Mouse (Mus musculus): ENCODE data around the gene Adprm. TPM values are rescaled to one million over a fixed set of nuclear protein-coding genes. Genes with fewer than 3 reads are reported as not detected.
A peak's percentile ranks its signal among the peaks of the same experiment; 100 is the strongest.
"Not testable (repeated sequence)": the region's sequence is repeated elsewhere in the genome, so short reads cannot be mapped to it uniquely, and the experiment has no call there.

Gene Adprm
- 10 to 100 TPM; 14.9 to 15.8 TPM for total RNA-seq (2021)
- long read RNA-seq, experiment 1, partial matches to known transcripts: 1 of 18 reads
- long read RNA-seq, experiment 1, other reads (novel, unspliced or antisense): 15 of 18 reads
- long read RNA-seq, experiment 2, partial matches to known transcripts: 0 of 15 reads
- long read RNA-seq, experiment 2, other reads (novel, unspliced or antisense): 10 of 15 reads

DNA sequence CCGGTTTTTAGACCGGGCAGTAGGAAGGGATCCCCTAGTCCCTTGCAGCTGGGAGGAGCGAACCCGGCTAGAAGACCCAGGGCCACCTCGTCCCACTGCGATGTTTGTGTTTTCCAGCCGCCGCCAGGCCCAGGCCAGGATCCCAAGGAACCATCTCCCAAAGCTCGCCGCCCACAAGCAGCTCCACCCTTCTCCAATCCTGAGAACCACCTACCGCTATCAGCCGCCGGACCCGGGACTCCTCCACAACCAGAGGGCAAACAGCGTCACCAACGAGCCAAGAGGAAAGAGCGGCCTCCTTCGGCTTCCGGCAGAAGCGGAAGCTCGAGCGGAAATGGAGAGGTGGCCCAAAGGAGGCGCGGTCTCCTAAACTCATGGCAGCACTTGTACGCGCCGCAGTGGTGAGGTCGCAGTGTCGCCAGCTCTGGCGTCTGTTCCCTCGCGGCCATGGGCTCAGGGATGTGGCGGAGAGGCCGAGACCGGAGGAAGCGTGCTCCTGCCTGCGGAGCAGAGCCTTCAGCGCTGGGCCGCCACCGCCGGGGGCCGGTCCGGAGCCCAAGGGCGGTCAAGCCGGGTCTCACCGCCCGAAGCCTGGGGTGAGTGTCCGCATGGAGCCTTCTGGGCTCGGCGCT is at the start of gene Adprm, which contains the start of gene Sco1:
Gene Adprm (minus strand): TSS at position 274 of the 632 bp plus-strand sequence.
Gene Sco1 (plus strand): TSS at position 350 of the 632 bp plus-strand sequence.
- DNase-seq (ENCODE audit: low spot score in 2 of 2): peak; percentile 63 to 85

GRCm38 (mm10) chr11:67101713-67102112 is 49.3 kb upstream of the Adprm start:
- DNase-seq (ENCODE audit: low spot score in 2 of 2): no peak

DNA sequence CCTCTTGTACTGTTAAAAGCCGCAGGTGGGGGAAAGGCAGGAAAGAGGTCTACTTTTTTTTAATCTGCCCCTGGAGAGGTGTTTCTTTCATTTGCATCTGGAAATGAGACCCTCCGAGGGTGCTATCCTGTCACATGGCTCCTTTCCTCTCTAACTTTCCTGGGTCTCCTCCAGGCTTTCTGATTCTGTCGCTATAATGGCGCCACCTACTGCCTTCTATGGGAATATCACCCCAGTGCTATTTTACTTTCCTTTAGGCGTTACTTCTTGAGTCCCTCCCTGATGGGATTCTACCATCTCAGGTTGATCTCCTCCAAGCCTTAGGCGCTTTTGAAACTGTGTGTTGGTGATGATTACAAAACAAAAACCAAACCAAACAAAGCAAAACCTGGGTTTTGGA is 47.8 kb upstream of the Adprm start:
- DNase-seq (ENCODE audit: low spot score in 2 of 2): no peak

GRCm38 (mm10) chr11:67099241-67099640 is 46.8 kb upstream of the Adprm start:
- no peak for DNase-seq (ENCODE audit: low spot score in 2 of 2)

GRCm38 (mm10) chr11:67098427-67098826 is 46.0 kb upstream of the Adprm start:
- DNase-seq (ENCODE audit: low spot score in 2 of 2): no peak

DNA sequence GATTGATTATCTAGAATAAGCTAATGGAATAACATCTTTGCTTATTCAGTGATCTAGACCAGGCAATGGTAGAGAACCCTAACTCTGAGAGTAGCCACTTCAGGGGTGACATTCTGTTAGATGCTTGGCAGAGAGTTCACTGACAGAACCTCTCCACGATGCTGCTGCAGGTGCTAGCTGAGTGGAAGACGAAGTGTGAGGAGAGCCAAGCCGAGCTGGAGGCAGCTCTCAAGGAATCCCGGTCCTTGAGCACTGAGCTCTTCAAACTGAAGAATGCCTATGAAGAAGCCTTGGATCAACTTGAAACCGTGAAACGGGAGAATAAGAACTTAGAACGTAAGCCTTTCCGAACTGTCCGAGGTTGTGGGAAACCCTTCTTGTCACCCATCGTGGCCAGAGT is 45.3 kb upstream of the Adprm start:
- no peak for DNase-seq (ENCODE audit: low spot score in 2 of 2)

DNA sequence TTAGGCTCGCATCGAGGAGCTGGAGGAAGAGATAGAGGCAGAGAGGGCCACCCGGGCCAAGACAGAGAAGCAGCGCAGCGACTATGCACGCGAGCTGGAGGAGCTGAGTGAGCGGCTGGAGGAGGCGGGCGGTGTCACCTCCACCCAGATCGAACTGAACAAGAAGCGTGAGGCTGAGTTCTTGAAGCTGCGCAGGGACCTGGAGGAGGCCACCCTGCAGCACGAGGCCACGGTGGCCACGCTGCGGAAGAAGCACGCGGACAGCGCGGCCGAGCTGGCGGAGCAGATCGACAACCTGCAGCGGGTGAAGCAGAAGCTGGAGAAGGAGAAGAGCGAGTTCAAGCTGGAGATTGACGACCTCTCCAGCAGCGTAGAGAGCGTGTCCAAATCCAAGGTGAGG is 42.1 kb upstream of the Adprm start:
- no peak for DNase-seq (ENCODE audit: low spot score in 2 of 2)

- DNase-seq (ENCODE audit: low spot score in 2 of 2): no peak
Observed at GRCm38 (mm10) chr11:67093652-67094051, 41.3 kb upstream of the Adprm start.

GRCm38 (mm10) chr11:67093201-67093600 is 40.8 kb upstream of the Adprm start:
- no peak for DNase-seq (ENCODE audit: low spot score in 2 of 2)

- DNase-seq (ENCODE audit: low spot score in 2 of 2): not testable (repeated sequence)
Observed at GRCm38 (mm10) chr11:67092354-67092753, 40.0 kb upstream of the Adprm start.

- no peak for DNase-seq (ENCODE audit: low spot score in 2 of 2)
Observed at GRCm38 (mm10) chr11:67087225-67087624, 34.8 kb upstream of the Adprm start.

- no peak for DNase-seq (ENCODE audit: low spot score in 2 of 2)
Observed at GRCm38 (mm10) chr11:67086467-67087164, 34.2 kb upstream of the Adprm start.

- peak in 1 of 2 experiments; percentile 66 for DNase-seq (ENCODE audit: low spot score in 2 of 2)
Observed at GRCm38 (mm10) chr11:67085489-67085888, 33.1 kb upstream of the Adprm start.

DNA sequence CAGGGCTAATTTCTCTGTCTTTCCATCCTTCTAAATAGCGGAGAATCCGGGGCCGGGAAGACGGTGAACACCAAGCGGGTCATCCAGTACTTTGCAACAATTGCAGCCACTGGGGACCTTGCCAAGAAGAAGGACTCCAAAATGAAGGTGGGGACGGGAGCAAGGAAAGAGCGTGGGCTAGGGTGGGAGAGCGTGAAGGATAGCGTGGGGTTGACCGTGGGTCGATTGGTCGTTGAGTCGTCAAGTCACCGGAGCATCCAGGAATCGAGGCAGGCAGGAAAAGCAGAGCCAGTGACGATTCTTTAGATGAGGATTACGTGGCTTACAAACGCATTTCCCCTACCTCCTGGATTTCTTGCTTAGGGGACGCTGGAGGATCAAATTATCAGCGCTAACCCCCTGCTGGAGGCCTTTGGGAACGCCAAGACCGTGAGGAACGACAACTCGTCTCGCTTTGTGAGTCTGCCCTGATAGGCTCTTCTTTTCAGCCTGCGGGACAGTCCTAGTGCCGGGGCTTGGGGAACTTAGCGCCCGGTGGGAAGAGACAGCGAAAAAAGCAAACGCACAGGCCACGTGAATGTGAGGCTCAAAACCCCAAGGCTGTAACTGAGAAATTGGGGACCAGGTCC is 31.4 kb upstream of the Adprm start:
- DNase-seq (ENCODE audit: low spot score in 2 of 2): no peak

GRCm38 (mm10) chr11:67083239-67083638 is 30.8 kb upstream of the Adprm start:
- DNase-seq (ENCODE audit: low spot score in 2 of 2): no peak

- DNase-seq (ENCODE audit: low spot score in 2 of 2): no peak
Observed at GRCm38 (mm10) chr11:67082793-67083192, 30.4 kb upstream of the Adprm start.

DNA sequence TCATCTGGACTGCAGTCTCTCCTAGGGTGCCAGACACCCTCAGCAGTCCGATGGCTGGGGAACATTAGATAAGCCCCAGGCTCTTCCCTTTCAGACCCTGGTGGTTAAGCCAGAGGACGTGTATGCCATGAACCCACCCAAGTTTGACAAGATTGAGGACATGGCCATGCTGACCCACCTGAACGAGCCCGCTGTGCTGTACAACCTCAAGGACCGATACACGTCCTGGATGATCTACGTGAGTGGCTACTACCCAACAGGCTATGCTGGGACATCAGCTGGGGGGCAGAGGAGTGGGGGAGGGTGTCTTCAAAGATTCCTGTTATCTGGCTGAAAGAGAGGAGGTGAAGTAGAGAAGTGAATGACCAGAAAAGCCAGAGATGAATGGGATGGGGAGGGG is 29.8 kb upstream of the Adprm start:
- DNase-seq (ENCODE audit: low spot score in 2 of 2): no peak

DNA sequence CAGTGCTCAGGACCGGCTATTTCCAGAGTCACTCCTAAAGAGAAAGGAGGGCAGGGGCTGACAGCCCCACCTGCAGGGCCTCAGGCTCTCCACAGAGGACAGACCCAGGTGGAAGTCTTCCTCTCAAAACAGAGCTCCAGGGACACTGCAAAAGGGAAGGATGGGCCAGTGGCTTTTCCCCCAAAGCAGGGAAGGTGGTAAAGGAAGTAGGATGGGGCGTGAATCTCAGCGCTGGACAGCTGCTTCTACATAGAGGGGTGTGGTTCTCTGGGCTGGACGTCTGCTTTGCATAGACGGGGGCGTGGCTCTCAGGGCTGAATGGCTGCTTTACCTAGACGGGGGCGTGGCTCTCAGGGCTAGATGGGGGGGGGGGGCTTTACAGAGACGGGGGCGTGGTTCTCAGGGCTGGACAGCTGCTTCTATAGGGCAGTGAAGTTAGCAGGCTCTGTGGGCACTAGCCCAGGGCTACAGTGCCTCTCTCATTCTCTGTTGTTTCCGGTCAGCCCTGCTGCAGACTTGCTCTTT is 28.8 kb upstream of the Adprm start:
- DNase-seq (ENCODE audit: low spot score in 2 of 2): no peak

DNA sequence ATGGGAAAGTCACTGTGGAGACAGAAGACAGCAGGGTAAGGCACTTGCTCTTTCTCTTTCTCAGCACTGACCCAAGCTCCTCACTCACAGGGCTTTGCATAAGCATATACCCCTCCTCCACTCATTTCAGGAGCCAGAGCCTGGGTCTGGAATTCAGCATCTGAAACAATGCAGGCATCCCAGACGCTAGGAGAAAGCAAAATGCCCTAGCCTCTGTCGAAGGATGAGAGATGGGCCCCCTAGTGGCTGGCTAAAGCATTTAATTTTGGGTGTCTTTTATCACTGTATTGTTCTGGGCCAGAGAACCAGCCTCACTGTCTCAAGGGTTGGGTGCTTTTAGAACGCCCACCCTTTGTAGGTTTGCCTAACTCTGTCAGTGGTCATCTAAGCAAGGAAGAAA is 27.8 kb upstream of the Adprm start:
- peak in 1 of 2 experiments; percentile 57 for DNase-seq (ENCODE audit: low spot score in 2 of 2)

DNA sequence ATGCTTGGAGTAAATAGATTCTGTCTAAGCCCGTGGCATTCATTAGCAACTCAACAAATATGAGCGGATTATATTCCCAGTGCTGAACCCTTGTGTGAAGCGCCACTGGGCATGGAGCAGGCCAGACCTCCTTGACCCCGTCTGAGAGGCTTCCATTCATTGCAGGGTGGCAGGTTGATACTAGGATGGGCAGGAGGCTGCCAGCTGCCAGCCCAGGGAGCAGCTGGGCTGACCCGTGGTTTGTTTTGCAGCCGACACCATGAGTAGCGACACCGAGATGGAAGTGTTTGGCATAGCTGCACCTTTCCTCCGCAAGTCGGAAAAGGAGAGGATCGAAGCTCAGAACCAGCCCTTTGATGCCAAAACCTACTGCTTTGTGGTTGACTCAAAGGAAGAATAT is 27.3 kb upstream of the Adprm start:
- no peak for DNase-seq (ENCODE audit: low spot score in 2 of 2)

DNA sequence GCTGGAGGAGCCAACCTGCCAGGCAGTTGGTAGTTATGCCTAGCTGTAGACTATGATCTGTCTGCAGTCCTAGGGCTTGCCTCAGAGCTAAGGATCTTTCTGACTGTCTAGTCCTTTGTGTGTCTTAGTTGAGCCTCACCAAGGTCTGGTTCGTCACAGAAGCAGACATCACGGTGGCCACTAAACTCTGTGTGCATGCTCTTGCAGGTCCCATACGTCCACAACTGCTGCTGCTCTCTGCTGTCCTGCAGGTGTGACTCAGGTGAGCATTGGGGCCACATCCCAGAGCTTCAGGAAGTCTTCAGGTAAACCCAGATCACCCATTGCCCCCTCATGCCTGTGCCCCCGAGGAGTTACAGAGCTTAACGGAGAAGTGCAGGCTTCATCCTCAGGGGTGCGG is 26.5 kb upstream of the Adprm start:
- DNase-seq (ENCODE audit: low spot score in 2 of 2): no peak

GRCm38 (mm10) chr11:67078000-67078399 is 25.6 kb upstream of the Adprm start, which contains the start of gene Myh3:
Gene Myh3 (plus strand): TSS chr11:67078300.
- DNase-seq (ENCODE audit: low spot score in 2 of 2): no peak
